In the genomic region with DNA sequence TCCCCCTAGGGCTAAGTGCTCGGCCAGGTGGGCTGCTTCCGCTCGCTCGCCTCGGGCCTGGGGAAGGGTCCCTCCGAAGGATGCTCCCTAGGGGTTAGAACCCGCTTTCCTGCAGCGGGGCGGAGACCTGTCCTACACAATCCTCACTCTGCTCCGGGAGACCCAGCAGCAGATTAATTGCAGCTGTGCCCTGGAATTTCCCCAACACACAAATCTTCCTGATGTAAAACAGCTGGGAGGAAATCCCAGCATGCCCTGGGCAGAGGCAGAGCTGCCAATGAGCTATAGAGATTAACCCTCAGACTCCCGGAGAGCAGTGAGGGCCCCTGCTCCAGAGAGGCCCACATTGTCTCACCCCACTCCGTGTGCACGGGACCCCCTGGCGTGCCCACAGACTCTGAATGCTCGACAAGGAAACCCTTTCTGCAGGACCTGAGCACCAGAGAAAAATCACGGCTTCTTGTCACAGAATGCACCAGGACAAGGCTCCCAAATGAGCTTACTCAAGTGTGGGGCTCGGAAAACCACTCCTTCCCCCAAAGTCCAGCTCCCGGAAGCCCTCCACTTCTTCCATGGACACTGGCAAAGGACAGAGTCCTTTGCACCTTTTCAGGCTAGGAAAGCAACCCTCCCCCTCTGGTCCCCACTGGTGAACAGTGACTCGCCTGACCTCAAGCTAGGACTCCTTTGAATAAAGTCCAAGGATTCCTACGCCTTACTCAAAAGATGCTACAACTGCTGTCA, we compare ENCODE assay signal across 8 mouse cellular contexts. TPM values are rescaled to one million over a fixed set of nuclear protein-coding genes. Genes with fewer than 3 reads are reported as not detected.
DNase-seq lines count a peak whose midpoint lies in the region; ATAC-seq and TF ChIP-seq lines count a peak whose summit lies in the region.

No protein-coding gene starts in this region.

- peaks cover 7% of the 10 kb centered on the region; the same call in 1 of the 2 replicates for H3K79me2 ChIP-seq in liver, adult 2 months (ENCODE audit: control insufficient read depth, insufficient read depth, low read length)

- peak overlapping the region; percentile 40 for H3K9ac ChIP-seq in hindbrain, embryonic 15.5 days
- 0 out of 2 replicates have a peak overlapping the region, but pooled peaks have one; percentile 43 for H3K9ac ChIP-seq in liver, adult 2 months (ENCODE audit: low read depth, low read length)
- H3K9ac ChIP-seq in neural tube, embryonic 11.5 days (ENCODE audit: low read length), result no peak overlapping the region

- peak; percentile 85 for ATAC-seq in hindbrain, embryonic 15.5 days (ENCODE audit: low FRiP score, low read depth)
- peak; percentile 55; the same call in 1 of the 2 replicates for ATAC-seq in neural tube, embryonic 11.5 days (ENCODE audit: insufficient read depth, low FRiP score, low TSS enrichment)
- ATAC-seq in monocyte, adult 5-6 weeks (replicated peaks; ENCODE audit: insufficient number of reproducible peaks, low FRiP score, low TSS enrichment, poor library complexity, severe bottlenecking), result no peak

- peaks cover 36% of the 10 kb centered on the region for H3K4me1 ChIP-seq in E14TG2a.4 (replicated peaks; ENCODE audit: low read depth, low read length)
- peaks cover 19% of the 10 kb centered on the region for H3K4me1 ChIP-seq in hindbrain, embryonic 15.5 days (replicated peaks)
- H3K4me1 ChIP-seq in liver, adult 2 months (ENCODE audit: control insufficient read depth, insufficient read depth, low read length), result peaks cover 12% of the 10 kb centered on the region
- 0 out of 2 replicates have a peak, but pooled peaks cover 3% of the 10 kb centered on the region for H3K4me1 ChIP-seq in neural tube, embryonic 11.5 days (ENCODE audit: control insufficient read depth, insufficient read depth, low read length)

- H3K27me3 ChIP-seq in E14TG2a.4 (ENCODE audit: insufficient read depth, low read length), result no peaks in the 10 kb centered on the region
- no peaks in the 10 kb centered on the region for H3K27me3 ChIP-seq in hindbrain, embryonic 15.5 days
- H3K27me3 ChIP-seq in liver, adult 2 months (ENCODE audit: control insufficient read depth, insufficient read depth, low read length), result no peaks in the 10 kb centered on the region
- no peaks in the 10 kb centered on the region for H3K27me3 ChIP-seq in neural tube, embryonic 11.5 days (ENCODE audit: control insufficient read depth, insufficient read depth, low read length)

- H3K36me3 ChIP-seq in E14TG2a.4 (ENCODE audit: insufficient read depth, low read length), result no peaks in the 10 kb centered on the region
- no peaks in the 10 kb centered on the region for H3K36me3 ChIP-seq in hindbrain, embryonic 15.5 days
- H3K36me3 ChIP-seq in liver, adult 2 months (ENCODE audit: control insufficient read depth, insufficient read depth, low read length), result no peaks in the 10 kb centered on the region
- H3K36me3 ChIP-seq in neural tube, embryonic 11.5 days (ENCODE audit: control insufficient read depth, insufficient read depth, low read length), result no peaks in the 10 kb centered on the region

- no peak for TF ChIP-seq POLR2A in liver, adult 2 months (IDR thresholded peaks at IDR 0.05; ENCODE audit: extremely low read depth, insufficient read depth, low read length)

- H3K9me3 ChIP-seq in E14TG2a.4 (ENCODE audit: low read length), result no peaks in the 10 kb centered on the region
- H3K9me3 ChIP-seq in hindbrain, embryonic 15.5 days, result no peaks in the 10 kb centered on the region
- no peaks in the 10 kb centered on the region for H3K9me3 ChIP-seq in neural tube, embryonic 11.5 days (ENCODE audit: control insufficient read depth, low read length)

- DNase-seq in brain, adult 2 months (ENCODE audit: low read depth, low spot score), result peak; percentile 64
- peak; percentile 61 for DNase-seq in gastrocnemius, postnatal 10 days
- DNase-seq in liver, adult 2 months (ENCODE audit: extremely low read depth, low read depth, low spot score), result no peak
- DNase-seq in neural tube, embryonic 11.5 days (ENCODE audit: low spot score), result peak; percentile 69
- no peak for DNase-seq in frontal cortex, postnatal 25 days (ENCODE audit: low spot score in 2 of 2)

- 33% methylated on average over 20 of the region's 20 CpGs for WGBS in hindbrain, embryonic 15.5 days
- WGBS in liver, adult 2 months, result 68% methylated on average over 20 of the region's 20 CpGs
- WGBS in neural tube, embryonic 11.5 days, result 25% methylated on average over 20 of the region's 20 CpGs

- peak overlapping the region; percentile 60 for H3K4me2 ChIP-seq in hindbrain, embryonic 15.5 days
- H3K4me2 ChIP-seq in neural tube, embryonic 11.5 days (ENCODE audit: low read depth), result peak overlapping the region; percentile 34

- TF ChIP-seq CTCF in E14TG2a.4 (conservative IDR thresholded peaks at IDR 0.05; ENCODE audit: low read length), result no peak
- no peak for TF ChIP-seq CTCF in liver, adult 2 months (IDR thresholded peaks at IDR 0.05; ENCODE audit: low read depth, low read length)

- peak overlapping the region; percentile 68 for H3K4me3 ChIP-seq in E14TG2a.4 (replicated peaks; ENCODE audit: low read length)
- peak overlapping the region; percentile 38 for H3K4me3 ChIP-seq in hindbrain, embryonic 15.5 days
- H3K4me3 ChIP-seq in liver, adult 2 months (ENCODE audit: insufficient read depth, low read depth, low read length), result peak overlapping the region; percentile 54; the same call in 1 of the 2 replicates
- H3K4me3 ChIP-seq in neural tube, embryonic 11.5 days (ENCODE audit: low read depth, low read length), result no peak overlapping the region

- peak overlapping the region; percentile 71 for H3K27ac ChIP-seq in hindbrain, embryonic 15.5 days (replicated peaks)
- peak overlapping the region; percentile 75; the same call in 1 of the 2 replicates for H3K27ac ChIP-seq in liver, adult 2 months (replicated peaks; ENCODE audit: insufficient read depth, low read depth, low read length)
- H3K27ac ChIP-seq in neural tube, embryonic 11.5 days (ENCODE audit: low read depth, low read length), result peak overlapping the region; percentile 58; the same call in 1 of the 2 replicates

RNA-seq across cellular contexts. Expression of gene Tgoln1, which starts 38.7 kb away (rescaled TPM):
- total RNA-seq in gastrocnemius, postnatal 10 days (2021), result 10 to 100 TPM; 22.8 to 25.2 TPM
- polyA plus RNA-seq in hindbrain, embryonic 15.5 days (2015; fragmentation: Nextera tagmentation; extraction: Ambion mirVana), result 34.6 and 35.9 TPM in 2 replicates
- 68.7 and 85.5 TPM in 2 replicates for total RNA-seq in liver, adult 2 months (2014; rRNA removed)
- 41.4 and 48.0 TPM in 2 replicates for polyA plus RNA-seq in liver, adult 2 months (2012; rRNA removed)
- 43.3 and 44.1 TPM in 2 replicates for polyA plus RNA-seq in neural tube, embryonic 11.5 days (2014; fragmentation: Nextera tagmentation; extraction: Ambion mirVana)
- 123 to 195 TPM (median 136 TPM) in 3 replicates for total RNA-seq in monocyte, adult 5-6 weeks (2017)

RNA-seq across cellular contexts. Expression of gene Retsat, which starts 57.2 kb away (rescaled TPM):
- 10 to 100 TPM; 36.3 to 37.1 TPM for total RNA-seq in gastrocnemius, postnatal 10 days (2021)
- 5.9 and 7.0 TPM in 2 replicates for polyA plus RNA-seq in hindbrain, embryonic 15.5 days (2015; fragmentation: Nextera tagmentation; extraction: Ambion mirVana)
- total RNA-seq in liver, adult 2 months (2014; rRNA removed), result 151 and 180 TPM in 2 replicates
- polyA plus RNA-seq in liver, adult 2 months (2012; rRNA removed), result 303 and 340 TPM in 2 replicates
- 7.1 and 7.7 TPM in 2 replicates for polyA plus RNA-seq in neural tube, embryonic 11.5 days (2014; fragmentation: Nextera tagmentation; extraction: Ambion mirVana)
- total RNA-seq in monocyte, adult 5-6 weeks (2017), result 2.9 to 10.9 TPM (median 6.6 TPM) in 3 replicates

RNA-seq across cellular contexts. Expression of gene Elmod3, which starts 57.3 kb away (rescaled TPM):
- 1 to 10 TPM; 6.1 to 6.8 TPM for total RNA-seq in gastrocnemius, postnatal 10 days (2021)
- 15.9 and 17.1 TPM in 2 replicates for polyA plus RNA-seq in hindbrain, embryonic 15.5 days (2015; fragmentation: Nextera tagmentation; extraction: Ambion mirVana)
- 7.6 and 9.5 TPM in 2 replicates for total RNA-seq in liver, adult 2 months (2014; rRNA removed)
- polyA plus RNA-seq in liver, adult 2 months (2012; rRNA removed), result 14.7 and 16.0 TPM in 2 replicates
- polyA plus RNA-seq in neural tube, embryonic 11.5 days (2014; fragmentation: Nextera tagmentation; extraction: Ambion mirVana), result 16.5 and 17.0 TPM in 2 replicates
- total RNA-seq in monocyte, adult 5-6 weeks (2017), result 7.6 to 8.8 TPM (median 8.0 TPM) in 3 replicates

Comparison
In these comparisons a context has a peak if more than half of its experiments do, and no peak if none do; other contexts are left out.
1. DNase-seq: peak in brain, adult 2 months (single experiment), gastrocnemius, postnatal 10 days (single experiment) and neural tube, embryonic 11.5 days (single experiment); none in liver, adult 2 months (single experiment) and frontal cortex, postnatal 25 days (0 of 2).
2. Peak in every context shown above with its lines, with median percentiles within 50 percentile points of each other: H3K27ac ChIP-seq.